Mouse (Mus musculus): ENCODE results near the gene Slc20a1. TPM values are rescaled to one million over a fixed set of nuclear protein-coding genes. Genes with fewer than 3 reads are reported as not detected.

Gene Slc20a1
- total RNA-seq, 1 experiment from 2014 or later: 19.1 TPM

DNA sequence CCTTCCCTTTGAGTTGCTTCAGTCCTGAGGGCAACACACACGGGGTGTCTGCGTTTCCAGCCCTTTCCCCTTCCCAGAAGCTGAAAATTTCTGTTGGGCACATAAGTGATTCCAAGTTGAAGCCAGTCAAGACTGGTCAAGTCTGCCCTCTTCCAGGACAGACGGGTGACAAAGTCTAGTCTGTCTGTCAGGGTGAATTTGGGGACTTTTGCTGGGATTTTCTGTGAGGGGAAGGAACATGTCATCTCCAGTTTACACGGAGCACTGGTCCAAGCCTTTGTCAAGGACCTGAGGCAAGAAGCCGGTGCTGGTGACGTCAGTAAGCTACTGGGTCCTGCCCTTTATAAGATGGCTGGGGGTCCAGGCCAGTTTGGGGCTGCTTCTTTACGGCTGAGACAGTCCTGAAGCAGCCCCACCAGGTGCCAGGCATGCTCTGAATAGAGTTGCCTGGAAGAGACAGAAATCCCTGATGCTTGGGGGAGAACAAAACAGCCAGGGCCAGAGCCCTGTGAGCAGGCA, 28.5 kb downstream of the Slc20a1 start:
- DNase-seq: no peak

- no peak for DNase-seq
Observed at GRCm38 (mm10) chr2:129227709-129228108, 29.1 kb downstream of the Slc20a1 start.

- DNase-seq: no peak
Observed at GRCm38 (mm10) chr2:129228571-129228970, 30.0 kb downstream of the Slc20a1 start.

DNA sequence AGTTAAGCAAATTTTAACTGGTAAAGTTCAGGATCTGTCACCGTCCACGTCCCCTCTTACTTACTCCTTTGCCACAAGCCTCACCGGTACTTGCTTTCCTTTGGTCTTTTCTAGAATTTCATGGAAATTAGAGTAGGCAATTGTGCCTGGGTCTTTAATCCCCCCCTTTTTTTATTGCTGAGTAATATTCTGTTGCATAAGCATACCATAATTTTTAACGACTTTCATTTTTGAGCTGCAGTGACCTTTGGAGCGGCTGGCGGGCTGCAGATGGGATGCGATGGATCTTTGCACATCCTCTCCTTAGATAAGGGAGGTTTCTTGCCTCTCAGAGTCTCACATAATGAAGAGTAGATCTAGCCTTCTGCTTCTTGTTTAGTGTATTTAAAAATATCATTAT, 30.8 kb downstream of the Slc20a1 start:
- DNase-seq: no peak

DNA sequence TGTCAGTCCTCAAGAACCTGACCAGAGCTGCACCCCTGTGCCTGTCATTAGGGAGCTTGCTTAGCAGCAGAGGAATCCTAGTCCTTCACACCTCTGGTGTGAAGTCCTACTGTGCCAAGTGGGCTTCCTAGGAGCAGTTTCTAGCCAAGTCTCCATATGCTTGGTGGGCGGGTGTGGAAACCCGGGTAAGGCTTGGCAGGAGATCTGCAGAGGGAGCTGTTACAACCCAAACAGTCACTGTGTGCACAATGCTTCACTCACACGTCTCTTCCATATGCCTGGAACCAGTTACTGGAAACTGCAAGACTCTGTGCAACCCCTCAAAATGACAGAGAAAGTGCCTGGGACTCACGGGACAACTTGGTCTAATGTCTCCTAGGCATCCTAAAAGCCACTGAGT, 33.5 kb downstream of the Slc20a1 start:
- DNase-seq: no peak

GRCm38 (mm10) chr2:129232484-129232883, 33.9 kb downstream of the Slc20a1 start:
- peak; percentile 35 for DNase-seq

DNA sequence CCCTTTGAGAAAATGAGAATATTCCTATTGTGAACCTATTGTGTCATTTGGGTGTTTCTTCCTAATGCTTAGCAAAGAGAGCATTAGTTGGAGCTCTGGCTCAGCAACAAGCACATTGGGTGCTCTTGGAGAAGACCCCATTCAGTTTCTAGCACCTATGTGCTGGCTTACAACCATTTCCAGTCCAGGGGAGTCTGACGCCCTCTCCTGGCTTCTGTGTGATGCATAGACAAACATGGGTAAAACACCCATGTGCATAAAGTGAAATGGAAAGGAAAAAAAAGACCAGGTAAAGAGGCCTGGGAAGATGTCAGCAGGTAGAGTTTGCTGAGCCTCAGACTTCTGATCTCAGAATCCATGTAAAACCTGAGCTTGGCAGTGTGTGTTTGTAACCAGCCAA, 34.7 kb downstream of the Slc20a1 start:
- DNase-seq: no peak

DNA sequence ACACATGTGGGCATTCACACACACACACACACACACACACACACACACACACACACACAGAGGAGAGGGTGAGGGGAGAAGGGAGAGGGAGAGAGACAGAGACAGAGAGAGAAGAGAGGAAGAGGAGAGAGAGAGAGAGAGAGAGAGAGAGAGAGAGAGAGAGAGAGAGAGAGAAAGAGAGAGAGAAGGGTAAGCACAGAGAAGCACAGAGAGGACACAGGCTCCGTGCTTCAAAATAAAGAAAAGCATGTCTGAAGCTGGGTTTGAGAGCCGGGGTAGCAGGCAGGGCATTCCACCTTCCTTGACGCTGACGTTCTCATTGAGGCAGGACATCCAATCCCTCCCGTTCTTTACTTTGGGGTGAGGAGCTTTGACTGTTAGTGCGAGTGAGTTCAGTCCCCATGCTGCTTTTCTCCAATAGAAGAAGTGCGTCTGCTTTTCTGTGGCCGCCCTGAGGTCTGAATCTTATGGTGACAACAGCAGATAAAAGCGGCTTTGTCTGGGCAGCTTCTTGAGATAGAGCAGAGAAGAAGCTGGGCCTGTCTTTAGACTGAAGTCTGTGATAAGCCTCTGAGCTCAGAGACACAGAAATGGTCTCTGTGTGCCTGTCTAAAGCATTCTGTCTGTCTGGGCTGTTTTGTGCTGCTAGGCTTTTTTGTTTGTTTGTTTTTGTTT, 35.4 kb downstream of the Slc20a1 start:
- DNase-seq: no peak

DNA sequence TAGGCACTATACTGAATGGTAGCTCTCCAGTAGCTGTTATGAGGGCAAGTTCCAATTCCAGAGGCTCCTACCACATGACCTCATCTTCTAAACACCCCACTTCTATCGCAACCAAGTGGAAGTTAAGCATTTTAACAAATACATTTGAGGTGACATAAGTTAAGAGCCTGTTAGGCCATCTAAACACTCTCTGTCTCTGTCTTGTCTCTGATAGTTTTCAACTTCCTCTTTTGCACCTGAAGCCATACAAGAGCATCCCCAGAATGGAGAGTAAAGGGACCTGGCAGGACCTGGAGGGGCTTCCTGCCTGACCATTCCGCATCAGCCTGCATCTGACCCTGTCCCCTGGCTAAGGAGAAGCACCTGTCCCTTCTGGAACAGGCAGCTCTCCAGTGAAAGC, 36.2 kb downstream of the Slc20a1 start:
- no peak for DNase-seq

- no peak for DNase-seq
Observed at GRCm38 (mm10) chr2:129236526-129236925, 38.0 kb downstream of the Slc20a1 start.

DNA sequence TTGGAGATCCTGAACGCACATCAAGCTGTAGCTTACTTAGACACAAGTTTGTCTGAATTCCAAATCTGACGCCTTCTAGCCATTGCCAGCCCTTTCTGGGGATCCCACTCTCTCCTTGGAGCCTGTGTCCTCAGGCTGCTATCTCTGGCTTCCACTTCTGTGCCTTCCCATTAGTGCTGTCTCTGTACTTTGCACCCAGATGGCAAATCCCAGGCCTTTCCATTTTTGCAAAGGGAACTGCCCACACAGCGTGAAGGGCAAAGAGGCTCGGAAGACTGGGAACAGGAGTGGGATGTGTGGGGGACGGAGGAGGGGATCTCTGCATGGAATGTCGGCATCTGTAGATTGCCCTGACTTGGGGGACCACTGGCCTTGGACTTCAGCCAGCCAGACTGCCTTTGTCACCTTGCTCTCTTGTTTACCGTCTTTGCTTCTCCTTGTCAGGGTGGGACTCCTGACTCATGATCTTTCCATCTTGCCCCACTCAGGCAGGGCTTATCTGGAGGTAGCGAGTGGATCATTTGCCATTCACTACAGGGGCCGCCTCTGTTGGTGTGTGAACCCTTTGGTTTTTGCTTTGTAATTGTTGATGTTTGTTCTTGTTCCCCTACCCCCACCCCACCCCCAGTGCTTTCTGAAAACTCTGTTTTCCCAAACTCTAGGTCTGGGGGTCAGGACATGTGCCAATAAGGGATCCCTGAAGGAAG, 42.3 kb downstream of the Slc20a1 start:
- DNase-seq: no peak

DNA sequence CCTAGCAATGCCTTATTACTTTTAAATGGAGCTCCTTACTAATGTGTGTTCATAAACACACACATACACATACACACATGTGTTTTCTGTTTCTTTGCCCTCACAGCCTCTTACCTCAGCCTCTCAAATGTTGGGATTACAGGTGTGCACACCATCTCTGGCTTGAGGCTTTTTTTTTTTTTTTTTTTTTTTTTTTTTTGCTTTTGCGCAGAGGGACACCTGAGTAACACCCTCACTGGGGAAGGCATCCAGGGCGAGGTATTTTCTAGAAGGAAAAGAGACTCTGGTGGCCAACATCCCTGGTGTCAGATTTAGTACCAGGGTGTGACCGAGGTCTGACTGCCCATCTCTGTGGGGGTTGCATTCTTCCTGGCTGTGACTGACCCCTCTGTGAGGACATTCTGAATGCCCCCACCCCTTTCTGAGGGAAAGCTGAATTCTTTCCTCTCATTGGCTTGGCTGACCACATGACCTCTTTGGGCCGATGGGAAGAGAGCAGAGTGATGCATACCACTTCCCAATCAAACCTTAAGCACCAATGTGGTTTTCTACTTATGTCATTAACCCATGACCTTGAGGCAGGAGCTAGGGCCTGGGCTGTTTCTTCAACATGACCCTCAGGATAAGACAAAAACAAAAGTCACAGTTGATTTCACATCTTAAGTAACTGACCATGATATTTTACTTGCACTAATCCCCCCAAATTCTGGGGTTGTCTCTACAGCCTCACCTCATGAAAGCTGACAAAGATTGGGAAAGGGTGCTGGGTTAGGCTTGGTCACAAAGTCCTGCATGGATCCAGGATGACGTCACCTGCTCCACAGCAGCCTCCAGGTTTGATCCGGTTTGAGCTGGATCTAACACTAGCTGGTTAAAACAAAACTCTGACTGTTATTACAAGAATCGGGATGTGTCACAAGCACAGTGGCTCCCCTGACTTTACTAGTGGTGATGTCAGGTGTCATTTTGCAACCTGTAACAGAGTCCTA, 43.6 kb downstream of the Slc20a1 start:
- DNase-seq: no peak

- DNase-seq: no peak
Observed at GRCm38 (mm10) chr2:129243005-129243404, 44.4 kb downstream of the Slc20a1 start.

GRCm38 (mm10) chr2:129243786-129244185, 45.2 kb downstream of the Slc20a1 start:
- DNase-seq: no peak

GRCm38 (mm10) chr2:129244446-129245120, 46.0 kb downstream of the Slc20a1 start:
- DNase-seq: peak; percentile 13

DNA sequence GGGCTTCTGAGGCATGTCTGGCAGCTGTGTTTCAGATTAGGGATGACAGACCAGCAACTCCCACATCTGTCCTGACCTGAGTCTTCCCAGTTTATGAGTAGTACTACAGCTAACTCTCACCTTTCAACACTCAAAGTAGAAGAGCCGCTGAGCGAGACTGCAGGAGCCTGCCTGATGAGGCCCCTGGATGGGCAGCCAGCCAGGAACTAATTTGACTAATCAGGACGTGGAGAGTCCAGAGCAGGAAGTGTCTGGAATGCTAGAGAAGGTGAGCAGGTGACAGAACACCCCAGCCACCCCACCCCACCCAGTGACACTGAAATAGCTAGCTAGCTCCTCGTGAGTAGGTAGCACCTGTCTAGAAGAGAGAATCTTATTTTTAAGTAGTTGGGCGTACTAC, 47.1 kb downstream of the Slc20a1 start:
- no peak for DNase-seq

- DNase-seq: no peak
Observed at GRCm38 (mm10) chr2:129246436-129246835, 47.9 kb downstream of the Slc20a1 start.

DNA sequence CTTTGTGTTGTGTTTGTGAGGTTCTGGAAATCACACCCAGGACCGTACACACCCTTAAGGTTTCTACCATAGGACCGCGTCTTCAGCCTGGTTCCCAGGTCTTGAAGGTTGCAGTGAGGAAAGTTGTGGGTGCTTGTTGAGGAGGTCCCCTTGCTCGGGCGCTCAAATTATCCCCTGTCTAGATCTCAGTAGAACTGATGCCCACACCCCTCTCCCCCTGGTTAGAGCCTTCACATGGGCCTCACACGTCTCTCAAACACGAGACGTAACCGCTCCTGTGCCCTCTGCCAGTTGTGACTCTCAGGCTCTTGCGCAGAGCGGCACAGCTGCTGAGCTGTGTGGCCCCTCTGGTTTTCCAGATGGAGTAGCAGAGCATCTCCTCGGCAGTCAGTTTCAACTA, 48.4 kb downstream of the Slc20a1 start:
- no peak for DNase-seq

GRCm38 (mm10) chr2:129247707-129248121, 49.1 kb downstream of the Slc20a1 start:
- DNase-seq: no peak

- no peak for DNase-seq
Observed at GRCm38 (mm10) chr2:129249321-129249720, 50.8 kb downstream of the Slc20a1 start.

GRCm38 (mm10) chr2:129252836-129253630, 54.5 kb downstream of the Slc20a1 start:
- no peak for DNase-seq
